Mouse (Mus musculus): ENCODE measurements around the gene Serpina3c. TPM values are rescaled to one million over a fixed set of nuclear protein-coding genes. Genes with fewer than 3 reads are reported as not detected.

Serpina3c gene
- total and polyA plus RNA-seq, 3 experiments, result not detected

- H3K4me3 ChIP-seq (replicated peaks in 1 of 3; ENCODE audit: low read depth in 2 of 3, low read length in 2 of 3, poor library complexity in 1 of 3), result no peak overlapping the region
- H3K36me3 ChIP-seq (replicated peaks in 1 of 2; ENCODE audit: control insufficient read depth in 1 of 2, insufficient read depth in 1 of 2, low read length in 1 of 2), result no peaks in the 10 kb centered on the region
- TF ChIP-seq NELFE (IDR thresholded peaks at IDR 0.05; ENCODE audit: low read depth, low read length) (no peak), POLR2AphosphoS2 (IDR thresholded peaks at IDR 0.05; ENCODE audit: low read depth, low read length) (no peak), MAFK (IDR thresholded peaks at IDR 0.05; ENCODE audit: insufficient replicate concordance, low read length) (no peak), IRF4 (IDR thresholded peaks at IDR 0.05; ENCODE audit: low read depth, low read length) (no peak), ZNF384 (IDR thresholded peaks at IDR 0.05; ENCODE audit: low read depth, low read length) (no peak), GABPA (IDR thresholded peaks at IDR 0.05; ENCODE audit: insufficient replicate concordance, low read depth, low read length) (no peak), ZKSCAN1 (IDR thresholded peaks at IDR 0.05; ENCODE audit: borderline replicate concordance, low read depth, low read length) (no peak), CHD2 (IDR thresholded peaks at IDR 0.05; ENCODE audit: low read length) (no peak), MYC (IDR thresholded peaks at IDR 0.05; ENCODE audit: low read depth, low read length) (no peak), TCF12 (IDR thresholded peaks at IDR 0.05; ENCODE audit: low read depth, low read length) (no peak)
- no peak overlapping the region for H3K9ac ChIP-seq (ENCODE audit: insufficient read depth, low read depth)
- no peaks in the 10 kb centered on the region for H3K4me1 ChIP-seq (ENCODE audit: control insufficient read depth in 1 of 2, insufficient read depth in 2 of 2)
- H3K27ac ChIP-seq (ENCODE audit: insufficient read depth, low read depth), result no peak overlapping the region
- dilution Hi-C loops (cut with MboI; ENCODE audit: extremely low pct_ligation_motif_present, extremely low pct_unique_long_range_greater_than_20kb, low sequenced_read_pairs), result no loop called here
- no peaks in the 10 kb centered on the region for H3K9me3 ChIP-seq (replicated peaks; ENCODE audit: low read length)
- no peak for DNase-seq (ENCODE audit: extremely low read depth)
- no peaks in the 10 kb centered on the region for H3K79me2 ChIP-seq (replicated peaks; ENCODE audit: control insufficient read depth, extremely low read depth, insufficient read depth, poor library complexity, severe bottlenecking)
- H3K27me3 ChIP-seq (replicated peaks), result peaks cover 81% of the 10 kb centered on the region
- no peak overlapping the region for H3K4me2 ChIP-seq (ENCODE audit: insufficient read depth, low read depth, poor library complexity, severe bottlenecking)
- in situ Hi-C loops (cut with MboI; ENCODE audit: low pct_ligation_motif_present, low pct_unique_long_range_greater_than_20kb, low sequenced_read_pairs), result no loop called here
These were observed 10.4 kb downstream of the Serpina3c start for GRCm38 (mm10) chr12:104143286-104143685.

DNA sequence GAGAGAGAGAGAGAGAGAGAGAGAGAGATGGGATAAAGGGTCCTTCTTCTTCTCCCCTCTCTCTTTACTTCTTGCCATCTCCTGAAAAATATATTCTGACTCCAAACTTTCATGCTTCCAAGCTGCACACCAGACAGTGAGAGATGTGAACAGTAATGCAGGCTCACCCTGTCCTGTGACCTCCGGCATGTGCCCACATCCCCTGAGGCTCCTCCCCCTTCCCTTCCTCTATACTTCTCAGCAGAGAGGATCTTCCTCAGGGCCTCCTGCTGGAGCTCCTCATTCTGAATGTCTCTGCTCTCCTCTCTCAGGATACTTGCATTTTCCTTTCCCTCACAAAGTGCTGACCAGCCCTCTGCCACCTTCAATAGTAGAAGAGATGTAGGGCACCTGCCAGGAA is 11.2 kb downstream of the Serpina3c start:
- Histone ChIP-seq H3K9me3 (replicated peaks; ENCODE audit: low read length) (no peaks in the 10 kb centered on the region), H3K4me1 (ENCODE audit: control insufficient read depth in 1 of 2, insufficient read depth in 2 of 2) (no peaks in the 10 kb centered on the region), H3K36me3 (replicated peaks in 1 of 2; ENCODE audit: control insufficient read depth in 1 of 2, insufficient read depth in 1 of 2, low read length in 1 of 2) (no peaks in the 10 kb centered on the region), H3K4me2 (ENCODE audit: insufficient read depth, low read depth, poor library complexity, severe bottlenecking) (no peak overlapping the region), H3K27ac (ENCODE audit: insufficient read depth, low read depth) (no peak overlapping the region), H3K9ac (ENCODE audit: insufficient read depth, low read depth) (no peak overlapping the region), H3K27me3 (replicated peaks) (peaks cover 83% of the 10 kb centered on the region), H3K79me2 (replicated peaks; ENCODE audit: control insufficient read depth, extremely low read depth, insufficient read depth, poor library complexity, severe bottlenecking) (no peaks in the 10 kb centered on the region), H3K4me3 (replicated peaks in 1 of 3; ENCODE audit: low read depth in 2 of 3, low read length in 2 of 3, poor library complexity in 1 of 3) (no peak overlapping the region)
- dilution Hi-C loops (cut with MboI; ENCODE audit: extremely low pct_ligation_motif_present, extremely low pct_unique_long_range_greater_than_20kb, low sequenced_read_pairs) (no loop called here), in situ Hi-C loops (cut with MboI; ENCODE audit: low pct_ligation_motif_present, low pct_unique_long_range_greater_than_20kb, low sequenced_read_pairs) (no loop called here)
- DNase-seq (ENCODE audit: extremely low read depth), result no peak
- no peak for TF ChIP-seq MXI1 (IDR thresholded peaks at IDR 0.05; ENCODE audit: low read depth, low read length)
- TF ChIP-seq CHD1 (IDR thresholded peaks at IDR 0.05; ENCODE audit: low read depth, low read length), result no peak
- no peak for TF ChIP-seq ZNF384 (IDR thresholded peaks at IDR 0.05; ENCODE audit: low read depth, low read length)
- TF ChIP-seq RAD21 (IDR thresholded peaks at IDR 0.05; ENCODE audit: low read depth, low read length), result no peak
- no peak for TF ChIP-seq ETS1 (conservative IDR thresholded peaks at IDR 0.05; ENCODE audit: low read depth, low read length)
- TF ChIP-seq JUN (IDR thresholded peaks at IDR 0.05; ENCODE audit: insufficient read depth, low read depth, low read length), result no peak
- TF ChIP-seq E2F4 (IDR thresholded peaks at IDR 0.05; ENCODE audit: insufficient replicate concordance, low read depth, low read length), result no peak
- no peak for TF ChIP-seq NRF1 (IDR thresholded peaks at IDR 0.05; ENCODE audit: low read depth, low read length)
- TF ChIP-seq BHLHE40 (IDR thresholded peaks at IDR 0.05; ENCODE audit: low read depth, low read length), result no peak
- TF ChIP-seq CTCF (conservative IDR thresholded peaks at IDR 0.05 in 1 of 2, IDR thresholded peaks at IDR 0.05 in 1 of 2; ENCODE audit: low read depth in 2 of 2, low read length in 2 of 2), result no peak
- no peak for TF ChIP-seq ELF1 (IDR thresholded peaks at IDR 0.05; ENCODE audit: low read depth, low read length)

Measured in CH12.LX (cell line).